Comparison of ENCODE assay signal across 8 mouse cellular contexts in genomic region chr7:134263146-134263906, GRCm38 (mm10). TPM values are rescaled to one million over a fixed set of nuclear protein-coding genes. Genes with fewer than 3 reads are reported as not detected.
A peak's percentile ranks its signal among the peaks of the same experiment; 100 is the strongest.
DNase-seq lines count a peak whose midpoint lies in the region; ATAC-seq and TF ChIP-seq lines count a peak whose summit lies in the region.

No protein-coding gene starts in this region.

- no peaks in the 10 kb centered on the region for H3K9me3 ChIP-seq in heart, embryonic 11.5 days (replicated peaks; ENCODE audit: control insufficient read depth, low read length)
- H3K9me3 ChIP-seq in limb, embryonic 12.5 days, result no peaks in the 10 kb centered on the region

- no peak overlapping the region for H3K4me2 ChIP-seq in heart, embryonic 11.5 days
- H3K4me2 ChIP-seq in limb, embryonic 12.5 days, result no peak overlapping the region

- H3K4me3 ChIP-seq in heart, embryonic 11.5 days (ENCODE audit: low read depth, low read length), result no peak overlapping the region
- no peak overlapping the region for H3K4me3 ChIP-seq in limb, embryonic 12.5 days (replicated peaks)
- H3K4me3 ChIP-seq in thymus, adult 2 months (ENCODE audit: control insufficient read depth, insufficient read depth, low read length), result no peak overlapping the region

- no peak overlapping the region for H3K27ac ChIP-seq in heart, embryonic 11.5 days (ENCODE audit: low read depth, low read length)
- no peak overlapping the region for H3K27ac ChIP-seq in limb, embryonic 12.5 days
- H3K27ac ChIP-seq in thymus, adult 2 months (ENCODE audit: control insufficient read depth, insufficient read depth, low read length), result no peak overlapping the region

- no peak; the same call in 1 of the 2 replicates for ATAC-seq in heart, embryonic 11.5 days (replicated peaks; ENCODE audit: insufficient number of reproducible peaks, low FRiP score, low TSS enrichment)
- peak; percentile 73 for ATAC-seq in limb, embryonic 12.5 days (ENCODE audit: insufficient number of reproducible peaks, insufficient read depth, low FRiP score, low TSS enrichment, low read depth)

- peak; percentile 92 for DNase-seq in heart, adult 11 months
- DNase-seq in cerebellum, adult 11-12 months, result peak; percentile 16
- peak; percentile 54 to 57 for DNase-seq in frontal cortex, postnatal 25 days (ENCODE audit: low spot score in 2 of 2)
- peak; percentile 54 to 79 for DNase-seq in kidney, adult 8-10 months
- peak; percentile 9 for DNase-seq in naive thymus-derived CD4-positive, alpha-beta T cell, adult 2 months (ENCODE audit: low read depth)
- peak; percentile 61 for DNase-seq in thymus, adult 2 months

- H3K4me1 ChIP-seq in heart, embryonic 11.5 days (ENCODE audit: control insufficient read depth, insufficient read depth, low read length), result no peaks in the 10 kb centered on the region
- H3K4me1 ChIP-seq in limb, embryonic 12.5 days (replicated peaks), result peaks cover 10% of the 10 kb centered on the region
- H3K4me1 ChIP-seq in thymus, adult 2 months (replicated peaks; ENCODE audit: control insufficient read depth, insufficient read depth, low read length), result no peaks in the 10 kb centered on the region

- H3K9ac ChIP-seq in heart, embryonic 11.5 days (ENCODE audit: low read depth, low read length), result no peak overlapping the region
- no peak overlapping the region for H3K9ac ChIP-seq in limb, embryonic 12.5 days (replicated peaks)

- WGBS in heart, embryonic 11.5 days (ENCODE audit: insufficient replicate concordance), result 43% methylated on average over 4 of the region's 4 CpGs
- WGBS in limb, embryonic 12.5 days, result 40% methylated on average over 4 of the region's 4 CpGs
- WGBS in thymus, adult 2 months, result 49% methylated on average over 4 of the region's 4 CpGs

- H3K27me3 ChIP-seq in heart, embryonic 11.5 days (ENCODE audit: control insufficient read depth, insufficient read depth, low read length), result no peaks in the 10 kb centered on the region
- H3K27me3 ChIP-seq in limb, embryonic 12.5 days, result 0 out of 2 replicates have a peak, but pooled peaks cover 3% of the 10 kb centered on the region
- no peaks in the 10 kb centered on the region for H3K27me3 ChIP-seq in thymus, adult 2 months (ENCODE audit: control insufficient read depth, insufficient read depth, low read length)

- 0 out of 2 replicates have a peak, but pooled peaks have one; percentile 30 for TF ChIP-seq CTCF in thymus, adult 2 months (IDR thresholded peaks at IDR 0.05; ENCODE audit: borderline replicate concordance, control insufficient read depth, extremely low read depth, insufficient read depth, low read length, poor library complexity)

- no peak for TF ChIP-seq POLR2A in thymus, adult 2 months (IDR thresholded peaks at IDR 0.05; ENCODE audit: control insufficient read depth, extremely low read depth, insufficient read depth, low read length, poor library complexity)

- no peaks in the 10 kb centered on the region for H3K36me3 ChIP-seq in heart, embryonic 11.5 days (ENCODE audit: control insufficient read depth, insufficient read depth, low read length)
- H3K36me3 ChIP-seq in limb, embryonic 12.5 days, result no peaks in the 10 kb centered on the region
- H3K36me3 ChIP-seq in thymus, adult 2 months (ENCODE audit: control insufficient read depth, insufficient read depth, low read length), result no peaks in the 10 kb centered on the region

RNA-seq across cellular contexts. Expression of gene Adam12, which starts 31.4 kb away (rescaled TPM):
- 5.6 and 8.8 TPM in 2 replicates for polyA plus RNA-seq in heart, embryonic 11.5 days (2014; fragmentation: Nextera tagmentation; extraction: Ambion mirVana)
- 2.9 and 4.9 TPM in 2 replicates for polyA plus RNA-seq in limb, embryonic 12.5 days (2016; fragmentation: Nextera tagmentation; extraction: Ambion mirVana)
- polyA plus RNA-seq in thymus, adult 2 months (2012; rRNA removed), result 28.4 and 29.0 TPM in 2 replicates

Comparison
In these comparisons a context has a peak if more than half of its experiments do, and no peak if none do; other contexts are left out.
1. DNase-seq: peak in every context shown above with its lines; median percentile 92 in heart, adult 11 months; 66 in kidney, adult 8-10 months; 61 in thymus, adult 2 months; 56 in frontal cortex, postnatal 25 days; 16 in cerebellum, adult 11-12 months; 9 in naive thymus-derived CD4-positive, alpha-beta T cell, adult 2 months.